Mouse (Mus musculus): ENCODE data around the gene Tspan18.

- TF ChIP-seq CTCF (IDR thresholded peaks at IDR 0.05; ENCODE audit: control insufficient read depth, insufficient read depth, insufficient read length) (no peak), USF1 (IDR thresholded peaks at IDR 0.05; ENCODE audit: low read depth) (no peak), CEBPB (IDR thresholded peaks at IDR 0.05; ENCODE audit: low read depth) (no peak), MYOG (IDR thresholded peaks at IDR 0.05; ENCODE audit: control insufficient read depth, extremely low read depth, insufficient read length) (no peak), MAX (IDR thresholded peaks at IDR 0.05) (no peak)
Observed at GRCm38 (mm10) chr2:93304273-93304634, 30.1 kb downstream of the Tspan18 start.

All from C2C12 (cell line).